Mouse (Mus musculus): ENCODE data around the gene Gm37240.

Gm37240 gene

GRCm38 (mm10) chr3:85042126-85042525, 845.2 kb downstream of the Gm37240 start:
- CTCF ChIA-PET = no interaction called here

- CTCF ChIA-PET = no interaction called here
Measured at GRCm38 (mm10) chr3:85029141-85029540, 858.2 kb downstream of the Gm37240 start.

GRCm38 (mm10) chr3:85024817-85025705, 862.3 kb downstream of the Gm37240 start:
- CTCF ChIA-PET = interaction anchor here (0.6 kb wide), 1 partner anchor 7 kb away, joined by 6 read pairs; no protein-coding TSS in a partner anchor

GRCm38 (mm10) chr3:85024237-85024636, 863.1 kb downstream of the Gm37240 start:
- CTCF ChIA-PET = no interaction called here

- CTCF ChIA-PET = no interaction called here
Measured at GRCm38 (mm10) chr3:85022800-85023199, 864.5 kb downstream of the Gm37240 start.

GRCm38 (mm10) chr3:85021816-85022215, 865.5 kb downstream of the Gm37240 start:
- CTCF ChIA-PET = no interaction called here

GRCm38 (mm10) chr3:85020137-85020536, 867.2 kb downstream of the Gm37240 start:
- CTCF ChIA-PET = interaction anchor here (0.7 kb wide), 1 partner anchor 390 kb away, joined by 4 read pairs; no protein-coding TSS in a partner anchor

GRCm38 (mm10) chr3:85015667-85016066, 871.7 kb downstream of the Gm37240 start:
- CTCF ChIA-PET = no interaction called here

- CTCF ChIA-PET = no interaction called here
Measured at GRCm38 (mm10) chr3:85012889-85013288, 874.4 kb downstream of the Gm37240 start.

- CTCF ChIA-PET = no interaction called here
Measured at GRCm38 (mm10) chr3:85005257-85005656, 882.1 kb downstream of the Gm37240 start.

GRCm38 (mm10) chr3:84988880-84989279, 898.4 kb downstream of the Gm37240 start:
- CTCF ChIA-PET = no interaction called here

- CTCF ChIA-PET = no interaction called here
Measured at GRCm38 (mm10) chr3:84985121-84985625, 902.1 kb downstream of the Gm37240 start.

GRCm38 (mm10) chr3:84982688-84983087, 904.6 kb downstream of the Gm37240 start:
- CTCF ChIA-PET = no interaction called here

- CTCF ChIA-PET = no interaction called here
Measured at GRCm38 (mm10) chr3:84980158-84980557, 907.2 kb downstream of the Gm37240 start.

GRCm38 (mm10) chr3:84978676-84979075, 908.6 kb downstream of the Gm37240 start:
- CTCF ChIA-PET = no interaction called here

- CTCF ChIA-PET = no interaction called here
Measured at GRCm38 (mm10) chr3:84974193-84974592, 913.1 kb downstream of the Gm37240 start.

- CTCF ChIA-PET = no interaction called here
Measured at GRCm38 (mm10) chr3:84972881-84973280, 914.4 kb downstream of the Gm37240 start.

- CTCF ChIA-PET = no interaction called here
Measured at GRCm38 (mm10) chr3:84971561-84971960, 915.8 kb downstream of the Gm37240 start.

GRCm38 (mm10) chr3:84967364-84967763, 920.0 kb downstream of the Gm37240 start:
- CTCF ChIA-PET = no interaction called here

- CTCF ChIA-PET = no interaction called here
Measured at GRCm38 (mm10) chr3:84965156-84965555, 922.2 kb downstream of the Gm37240 start.

GRCm38 (mm10) chr3:84955857-84956256, 931.5 kb downstream of the Gm37240 start:
- CTCF ChIA-PET = no interaction called here

- CTCF ChIA-PET = no interaction called here
Measured at GRCm38 (mm10) chr3:84955011-84955775, 932.1 kb downstream of the Gm37240 start.
